Mouse (Mus musculus) hindbrain, embryonic 14.5 days (tissue): ENCODE measurements around the gene Hip1. TPM values are rescaled to one million over a fixed set of nuclear protein-coding genes. Genes with fewer than 3 reads are reported as not detected.
A peak's percentile ranks its signal among the peaks of the same experiment; 100 is the strongest.

Source experiments
- ATAC-seq: fragments of 200-750 bp; cut with Nextera tagmentation; 2 replicates; pipeline ENCODE4 v1.8.0; 2017; ENCODE audit warnings: moderate number of reproducible peaks, mild to moderate bottlenecking, moderate TSS enrichment, moderate library complexity; ENCODE audit not compliant: low FRiP score
- DNase-seq: peaks from one replicate; pipeline ENCODE4 v3.0.0-alpha.2; 2015; ENCODE audit warnings: low spot score
- H3K27ac ChIP-seq: fragments of 300-500 bp; sonication (generic); 2 replicates; pipeline ENCODE4 v1.5.1; 2014; ENCODE audit warnings: mild to moderate bottlenecking, moderate library complexity
- H3K27me3 ChIP-seq: fragments of 300-500 bp; sonication (generic); 2 replicates; pipeline ENCODE4 v1.6.1; 2014; ENCODE audit warnings: mild to moderate bottlenecking, low read length, mixed read lengths; ENCODE audit not compliant: control insufficient read depth, insufficient read depth
- H3K36me3 ChIP-seq: fragments of 300-500 bp; sonication (generic); replicated peaks from 2 replicates; pipeline ENCODE4 v1.6.1; 2014; ENCODE audit not compliant: control insufficient read depth, insufficient read depth
- H3K4me1 ChIP-seq: fragments of 300-500 bp; sonication (generic); replicated peaks from 2 replicates; pipeline ENCODE4 v1.6.1; 2014; ENCODE audit warnings: antibody characterized with exemption, low read length, mixed read lengths; ENCODE audit not compliant: control insufficient read depth, insufficient read depth
- H3K4me2 ChIP-seq: fragments of 300-500 bp; sonication (generic); replicated peaks from 2 replicates; pipeline ENCODE4 v1.6.1; 2014; ENCODE audit warnings: mild to moderate bottlenecking, moderate library complexity
- H3K4me3 ChIP-seq: fragments of 300-500 bp; sonication (generic); replicated peaks from 2 replicates; pipeline ENCODE4 v1.5.1; 2014; ENCODE audit warnings: mild to moderate bottlenecking, low read length
- H3K9ac ChIP-seq: fragments of 300-500 bp; sonication (generic); 2 replicates; pipeline ENCODE4 v1.6.1; 2014
- H3K9me3 ChIP-seq: fragments of 300-500 bp; sonication (generic); 2 replicates; pipeline ENCODE4 v1.6.1; 2016; ENCODE audit warnings: low read length; ENCODE audit not compliant: control insufficient read depth
- WGBS: fragments of 180-500 bp; shearing (Covaris S2); extraction: QIAGEN DNeasy Blood & Tissue Kit; methylation state at CpG from one replicate; pipeline ENCODE4 v1.1.7; 2014; 5-methylcytosine and 5-hydroxymethylcytosine counted together
- polyA plus RNA-seq: library from polyadenylated mRNA; unstranded; fragments of >200 nt; fragmentation: Nextera tagmentation; extraction: Ambion mirVana; gene quantifications from 2 replicates; pipeline ENCODE4 v1.2.1, GENCODE M21; 2014

The Hip1 gene
- polyA plus RNA-seq, 1 experiment from 2014 or later: 48.4 TPM

- H3K4me2 ChIP-seq: no peak overlapping the region
- H3K4me1 ChIP-seq: no peaks in the 10 kb centered on the region
- ATAC-seq: peak; percentile 57; the same call in 1 of the 2 replicates
- peak; percentile 91 for DNase-seq
- no peak overlapping the region for H3K4me3 ChIP-seq
- no peak overlapping the region for H3K27ac ChIP-seq
- no peak overlapping the region for H3K9ac ChIP-seq
- H3K9me3 ChIP-seq: no peaks in the 10 kb centered on the region
- no peaks in the 10 kb centered on the region for H3K27me3 ChIP-seq
- WGBS: 13% methylated on average over 2 of the region's 2 CpGs
- no peaks in the 10 kb centered on the region for H3K36me3 ChIP-seq
These were observed 144.7 kb downstream of the Hip1 start for GRCm38 (mm10) chr5:135400244-135400643.

DNA sequence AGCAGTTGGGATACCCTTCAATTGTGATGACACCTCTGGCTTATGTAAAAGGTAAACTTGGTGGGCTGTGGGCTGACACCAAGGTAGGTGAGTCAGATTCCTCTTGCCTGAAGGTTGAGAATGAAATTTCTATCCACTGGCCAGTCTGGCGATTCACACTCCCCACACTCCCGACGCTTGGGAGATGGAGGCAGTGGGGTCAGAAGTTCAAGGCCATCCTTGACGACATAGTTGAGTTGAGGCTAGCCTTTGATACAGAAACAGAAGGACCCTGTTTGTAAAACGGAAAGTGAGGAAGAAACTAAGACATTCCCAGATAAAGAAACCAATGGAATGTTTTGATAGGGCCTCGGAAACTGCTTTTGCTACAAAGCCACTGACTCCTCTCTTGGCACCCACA is 145.5 kb downstream of the Hip1 start:
- Histone ChIP-seq H3K9ac (no peak overlapping the region), H3K36me3 (no peaks in the 10 kb centered on the region), H3K4me2 (no peak overlapping the region), H3K4me1 (no peaks in the 10 kb centered on the region), H3K9me3 (no peaks in the 10 kb centered on the region), H3K4me3 (no peak overlapping the region), H3K27me3 (no peaks in the 10 kb centered on the region), H3K27ac (no peak overlapping the region)
- no peak for DNase-seq
- WGBS: 76% methylated on average over 6 of the region's 6 CpGs
- no peak for ATAC-seq

DNA sequence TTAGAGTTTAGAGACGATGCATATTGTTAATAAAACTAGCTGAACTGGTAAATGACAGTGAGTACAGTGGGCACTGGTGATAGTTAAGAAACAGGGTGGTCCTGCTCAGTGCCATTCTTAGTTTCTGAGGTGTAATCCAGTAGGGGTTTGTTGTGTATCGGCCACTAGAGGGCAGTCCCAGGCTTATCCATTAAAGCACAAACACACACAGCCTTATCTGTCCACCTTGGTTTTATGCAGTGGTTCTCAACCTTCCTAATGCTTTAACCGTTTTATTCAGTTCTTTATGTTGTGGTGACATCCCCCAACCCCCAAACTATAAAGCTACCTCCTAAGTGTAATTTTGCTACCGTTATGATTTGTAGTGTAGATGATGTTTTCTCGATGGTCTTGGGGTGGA is 149.1 kb downstream of the Hip1 start:
- no peak for ATAC-seq
- H3K4me2 ChIP-seq: no peak overlapping the region
- DNase-seq: peak; percentile 52
- H3K4me1 ChIP-seq: peaks cover 10% of the 10 kb centered on the region
- H3K4me3 ChIP-seq: no peak overlapping the region
- H3K36me3 ChIP-seq: peaks cover 14% of the 10 kb centered on the region
- H3K9ac ChIP-seq: no peak overlapping the region
- no peaks in the 10 kb centered on the region for H3K9me3 ChIP-seq
- H3K27me3 ChIP-seq: no peaks in the 10 kb centered on the region
- 60% methylated on average over 5 of the region's 5 CpGs for WGBS
- no peak overlapping the region for H3K27ac ChIP-seq

DNA sequence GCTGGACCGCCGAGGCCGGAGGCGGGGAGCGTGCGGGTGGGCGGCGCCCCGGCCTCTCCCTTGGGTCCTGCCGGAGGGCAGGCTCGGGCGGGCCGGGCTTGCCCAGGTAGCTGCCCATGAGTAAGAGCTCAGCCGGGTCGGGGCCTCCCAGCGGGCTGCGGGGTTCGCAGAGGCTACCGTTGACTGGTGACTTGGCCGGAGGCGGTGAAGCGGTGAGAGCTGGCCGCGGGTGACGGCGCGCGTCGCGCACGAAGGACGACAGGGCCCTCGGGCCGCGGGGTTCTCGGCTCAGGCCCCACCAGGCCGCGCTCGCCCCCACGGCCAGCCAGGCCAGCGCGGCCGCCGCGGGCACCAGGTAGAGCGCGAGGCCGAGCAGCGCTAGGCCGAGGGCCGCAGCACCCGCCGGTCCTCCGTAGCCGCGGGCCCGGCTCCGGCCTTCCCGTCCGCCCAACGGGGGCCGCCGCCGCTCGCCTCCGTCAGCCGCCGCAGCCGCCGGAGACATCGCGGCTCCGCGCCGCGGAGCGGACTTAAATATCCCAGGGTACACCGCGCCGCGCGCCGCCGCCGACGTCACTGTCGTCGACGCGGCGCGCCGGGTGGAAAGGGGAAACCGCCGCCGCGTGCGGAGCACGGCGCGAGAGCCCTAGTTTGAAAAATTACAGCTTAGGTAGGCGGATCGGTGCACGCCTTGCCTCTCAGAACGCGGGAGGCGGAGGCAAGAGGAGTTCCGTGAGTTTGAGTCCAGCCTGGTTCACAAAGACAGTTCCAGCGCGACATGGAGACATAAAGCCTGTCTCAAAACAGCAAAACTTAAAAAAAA is 150.7 kb downstream of the Hip1 start, which contains the start of gene Pom121:
Pom121 (minus strand) TSS at position 543 of the 820 bp plus-strand sequence.
- peak within 1 kb of the TSS; percentile 95 for H3K9ac ChIP-seq
- peak within 1 kb of the TSS; percentile 71 for H3K4me2 ChIP-seq
- H3K9me3 ChIP-seq: no peaks in the 10 kb centered on the region
- peak within 1 kb of the TSS; percentile 63 for H3K27ac ChIP-seq
- H3K27me3 ChIP-seq: no peaks in the 10 kb centered on the region
- H3K36me3 ChIP-seq: peaks cover 29% of the 10 kb centered on the region
- DNase-seq: peak; percentile 92
- peaks cover 10% of the 10 kb centered on the region for H3K4me1 ChIP-seq
- WGBS: under 1% methylated on average over 98 of the region's 110 CpGs
- H3K4me3 ChIP-seq: peak within 1 kb of the TSS; percentile 89
- ATAC-seq: peak; percentile 89

GRCm38 (mm10) chr5:135383771-135384170 is 161.1 kb downstream of the Hip1 start:
- no peak overlapping the region for H3K4me3 ChIP-seq
- H3K27me3 ChIP-seq: no peaks in the 10 kb centered on the region
- H3K4me1 ChIP-seq: no peaks in the 10 kb centered on the region
- H3K27ac ChIP-seq: no peak overlapping the region
- H3K9me3 ChIP-seq: no peaks in the 10 kb centered on the region
- WGBS: 89% methylated on average over 10 of the region's 10 CpGs
- DNase-seq (no peak), ATAC-seq (no peak)
- H3K9ac ChIP-seq: no peak overlapping the region
- peaks cover 97% of the 10 kb centered on the region for H3K36me3 ChIP-seq
- no peak overlapping the region for H3K4me2 ChIP-seq

GRCm38 (mm10) chr5:135382746-135383145 is 162.2 kb downstream of the Hip1 start:
- peaks cover 97% of the 10 kb centered on the region for H3K36me3 ChIP-seq
- H3K9me3 ChIP-seq: no peaks in the 10 kb centered on the region
- H3K4me2 ChIP-seq: no peak overlapping the region
- no peak overlapping the region for H3K4me3 ChIP-seq
- H3K27ac ChIP-seq: no peak overlapping the region
- no peaks in the 10 kb centered on the region for H3K4me1 ChIP-seq
- ATAC-seq: no peak
- H3K27me3 ChIP-seq: no peaks in the 10 kb centered on the region
- no peak overlapping the region for H3K9ac ChIP-seq
- no peak for DNase-seq
- WGBS: 94% methylated on average over 7 of the region's 7 CpGs

- DNase-seq (no peak), ATAC-seq (no peak)
- Histone ChIP-seq H3K27ac (no peak overlapping the region), H3K9ac (no peak overlapping the region), H3K4me1 (no peaks in the 10 kb centered on the region), H3K4me2 (no peak overlapping the region), H3K9me3 (no peaks in the 10 kb centered on the region), H3K27me3 (no peaks in the 10 kb centered on the region), H3K36me3 (peaks cover 97% of the 10 kb centered on the region), H3K4me3 (no peak overlapping the region)
- WGBS: 96% methylated on average over 10 of the region's 10 CpGs
These were observed 163.5 kb downstream of the Hip1 start for GRCm38 (mm10) chr5:135381356-135381925.

GRCm38 (mm10) chr5:135380681-135381080 is 164.2 kb downstream of the Hip1 start:
- peaks cover 100% of the 10 kb centered on the region for H3K36me3 ChIP-seq
- no peak overlapping the region for H3K9ac ChIP-seq
- H3K4me3 ChIP-seq: no peak overlapping the region
- no peaks in the 10 kb centered on the region for H3K27me3 ChIP-seq
- WGBS: 99% methylated on average over 4 of the region's 4 CpGs
- DNase-seq (no peak), ATAC-seq (no peak)
- H3K4me1 ChIP-seq: no peaks in the 10 kb centered on the region
- no peaks in the 10 kb centered on the region for H3K9me3 ChIP-seq
- no peak overlapping the region for H3K27ac ChIP-seq
- no peak overlapping the region for H3K4me2 ChIP-seq

DNA sequence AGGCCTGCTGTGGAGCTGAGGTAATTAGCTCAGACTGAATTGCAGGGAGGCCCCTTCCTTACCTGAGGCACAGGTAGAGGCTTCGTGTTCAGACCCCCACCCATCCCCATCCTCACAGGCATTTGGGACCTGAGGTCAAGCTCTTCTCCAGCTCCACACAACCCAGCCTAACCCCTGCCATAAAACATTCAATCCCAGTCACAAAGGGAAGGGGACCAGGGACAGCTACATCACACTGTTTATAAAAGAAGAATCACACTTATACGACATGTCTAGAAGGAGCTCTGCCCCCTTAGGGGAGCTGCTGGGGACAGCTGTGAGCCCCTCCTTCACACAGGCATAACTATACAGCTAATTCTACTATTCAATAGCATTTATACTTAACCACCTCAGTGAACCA is 168.6 kb downstream of the Hip1 start:
- H3K27me3 ChIP-seq: no peaks in the 10 kb centered on the region
- no peak for ATAC-seq
- H3K4me2 ChIP-seq: no peak overlapping the region
- H3K4me3 ChIP-seq: no peak overlapping the region
- 74% methylated on average over 2 of the region's 2 CpGs for WGBS
- no peaks in the 10 kb centered on the region for H3K4me1 ChIP-seq
- H3K36me3 ChIP-seq: peaks cover 100% of the 10 kb centered on the region
- H3K9me3 ChIP-seq: no peaks in the 10 kb centered on the region
- H3K9ac ChIP-seq: no peak overlapping the region
- DNase-seq: no peak
- H3K27ac ChIP-seq: no peak overlapping the region
